Mouse (Mus musculus) CH12.LX (cell line): ENCODE data around the gene Rnf182. TPM values are rescaled to one million over a fixed set of nuclear protein-coding genes. Genes with fewer than 3 reads are reported as not detected.

Source experiments
- DNase-seq: peaks from one replicate; pipeline ENCODE4 v3.0.0-alpha.2; 2013; ENCODE audit errors: extremely low read depth
- H3K27ac ChIP-seq: 2 replicates; pipeline ENCODE4 v1.5.1; 2012; ENCODE audit warnings: low read depth, mild to moderate bottlenecking, control low read depth, moderate library complexity; ENCODE audit not compliant: insufficient read depth
- H3K27me3 ChIP-seq: replicated peaks from 2 replicates; pipeline ENCODE3; 2012; ENCODE audit warnings: inconsistent platforms
- H3K36me3 ChIP-seq, 2 experiments: replicated peaks in 1 of 2; 2 replicates each; pipeline versions ENCODE3 to v1.6.1; 2012; ENCODE audit warnings: inconsistent platforms in 1 of 2, low read length in 1 of 2, mild to moderate bottlenecking in 1 of 2, mixed read lengths in 1 of 2, moderate library complexity in 1 of 2; ENCODE audit not compliant: control insufficient read depth in 1 of 2, insufficient read depth in 1 of 2
- H3K4me1 ChIP-seq, 2 experiments: 2 replicates each; pipeline ENCODE4 v1.6.1; 2012; ENCODE audit warnings: inconsistent platforms in 1 of 2, moderate library complexity in 1 of 2; ENCODE audit not compliant: insufficient read depth in 2 of 2, control insufficient read depth in 1 of 2
- H3K4me2 ChIP-seq: 2 replicates; pipeline ENCODE4 v1.6.1; 2012; ENCODE audit warnings: low read depth, mild to moderate bottlenecking, control low read depth; ENCODE audit not compliant: poor library complexity, insufficient read depth, severe bottlenecking
- H3K4me3 ChIP-seq, 3 experiments: fragments of 150-350 bp in 1 of 3; sonication (generic) in 1 of 3; replicated peaks in 1 of 3; 2 replicates each; pipeline versions ENCODE3 to v1.5.1; 2011 to 2012; ENCODE audit warnings: low read depth in 2 of 3, low read length in 2 of 3, mild to moderate bottlenecking in 2 of 3, moderate library complexity in 2 of 3, control low read depth in 1 of 3, improper control_type of control experiment in 1 of 3, inconsistent platforms in 1 of 3, mixed read lengths in 1 of 3; ENCODE audit not compliant: poor library complexity in 1 of 3
- H3K79me2 ChIP-seq: replicated peaks from 2 replicates; pipeline ENCODE4 v1.6.1; 2012; ENCODE audit warnings: mild to moderate bottlenecking, moderate library complexity; ENCODE audit not compliant: control insufficient read depth, poor library complexity, insufficient read depth, severe bottlenecking; ENCODE audit errors: extremely low read depth
- H3K9ac ChIP-seq: 2 replicates; pipeline ENCODE4 v1.6.1; 2012; ENCODE audit warnings: low read depth, mild to moderate bottlenecking, control low read depth, moderate library complexity; ENCODE audit not compliant: insufficient read depth
- H3K9me3 ChIP-seq: replicated peaks from 2 replicates; pipeline ENCODE3; 2012; ENCODE audit warnings: low read length, inconsistent platforms, mixed read lengths
- CHD1 ChIP-seq: IDR thresholded peaks from 2 replicates; pipeline ENCODE4 v1.6.1; 2012; ENCODE audit warnings: low read depth, low read length, improper control_type of control experiment, inconsistent platforms
- EP300 ChIP-seq: IDR thresholded peaks from 2 replicates; pipeline ENCODE4 v1.6.1; 2011; ENCODE audit warnings: low read length, improper control_type of control experiment
- GABPA ChIP-seq: IDR thresholded peaks from 2 replicates; pipeline ENCODE4 v1.6.1; 2012; ENCODE audit warnings: low read depth, low read length, improper control_type of control experiment, inconsistent platforms; ENCODE audit not compliant: insufficient replicate concordance
- HCFC1 ChIP-seq: IDR thresholded peaks from 2 replicates; pipeline ENCODE4 v1.6.1; 2012; ENCODE audit warnings: low read depth, mild to moderate bottlenecking, inconsistent platforms, low read length, improper control_type of control experiment
- IRF4 ChIP-seq: IDR thresholded peaks from 2 replicates; pipeline ENCODE4 v1.6.1; 2014; ENCODE audit warnings: low read depth, mild to moderate bottlenecking, inconsistent platforms, low read length, improper control_type of control experiment
- JUN ChIP-seq: IDR thresholded peaks from 2 replicates; pipeline ENCODE4 v1.6.1; 2011; ENCODE audit warnings: low read depth, mild to moderate bottlenecking, low read length, improper control_type of control experiment, moderate library complexity; ENCODE audit not compliant: insufficient read depth
- MAX ChIP-seq: IDR thresholded peaks from 2 replicates; pipeline ENCODE4 v1.6.1; 2011; ENCODE audit warnings: low read length, improper control_type of control experiment
- MXI1 ChIP-seq: IDR thresholded peaks from 2 replicates; pipeline ENCODE4 v1.6.1; 2011; ENCODE audit warnings: mild to moderate bottlenecking, low read depth, low read length, improper control_type of control experiment
- MYC ChIP-seq: IDR thresholded peaks from 2 replicates; pipeline ENCODE4 v1.6.1; 2011; ENCODE audit warnings: low read depth, mild to moderate bottlenecking, improper control_type of control experiment, low read length
- NRF1 ChIP-seq: IDR thresholded peaks from 2 replicates; pipeline ENCODE4 v1.6.1; 2014; ENCODE audit warnings: low read depth, mild to moderate bottlenecking, inconsistent platforms, low read length, improper control_type of control experiment, moderate library complexity
- PAX5 ChIP-seq: IDR thresholded peaks from 2 replicates; pipeline ENCODE4 v1.6.1; 2012; ENCODE audit warnings: low read length, inconsistent platforms, mixed read lengths
- RAD21 ChIP-seq: IDR thresholded peaks from 2 replicates; pipeline ENCODE4 v1.6.1; 2011; ENCODE audit warnings: low read depth, mild to moderate bottlenecking, low read length, improper control_type of control experiment, moderate library complexity
- USF1 ChIP-seq: IDR thresholded peaks from 2 replicates; pipeline ENCODE4 v1.6.1; 2014; ENCODE audit warnings: low read depth, mild to moderate bottlenecking, inconsistent platforms, low read length, improper control_type of control experiment
- ZC3H11A ChIP-seq: IDR thresholded peaks from 2 replicates; pipeline ENCODE4 v1.6.1; 2012; ENCODE audit warnings: low read depth, mild to moderate bottlenecking, inconsistent platforms, low read length, improper control_type of control experiment
- ZNF384 ChIP-seq: IDR thresholded peaks from 2 replicates; pipeline ENCODE4 v1.6.1; 2012; ENCODE audit warnings: low read depth, low read length, improper control_type of control experiment, inconsistent platforms
- dilution Hi-C: fragments of 300-500 bp; cut with MboI; formaldehyde crosslinking; loops from 2 replicates; pipeline ENCODE4 v1.14.3; 2020; ENCODE audit warnings: low sequenced_read_pairs; ENCODE audit not compliant: extremely low pct_unique_long_range_greater_than_20kb, extremely low pct_ligation_motif_present
- in situ Hi-C: fragments of 300-500 bp; cut with MboI; formaldehyde crosslinking; loops from 3 replicates; pipeline ENCODE4 v1.14.3; 2019; ENCODE audit warnings: low sequenced_read_pairs, low pct_ligation_motif_present, low pct_unique_long_range_greater_than_20kb, mixed read lengths
- polyA plus RNA-seq: library from polyadenylated mRNA; unstranded; fragments of >175 nt; gene quantifications from 2 replicates; pipeline ENCODE4 v1.2.1, GENCODE M21; 2012; ENCODE audit warnings: low read depth; ENCODE audit not compliant: insufficient read length
- total RNA-seq, 2 experiments: library from RNA; depleted of rRNA; stranded (reverse); fragments of 300-350 nt in 1 of 2; fragments of >200 nt in 1 of 2; gene quantifications; 2 replicates each; pipeline ENCODE4 v1.2.3; 2012 to 2014

Rnf182 gene
- total and polyA plus RNA-seq, 3 experiments, result not detected

GRCm38 (mm10) chr13:43567141-43567891, 48.2 kb upstream of the Rnf182 start:
- Histone ChIP-seq H3K27ac (no peak overlapping the region), H3K9me3 (peaks cover 9% of the 10 kb centered on the region), H3K4me3 (no peak overlapping the region), H3K36me3 (no peaks in the 10 kb centered on the region), H3K9ac (no peak overlapping the region), H3K4me1 (peaks cover 0 to 8% of the 10 kb centered on the region in 2 experiments; a peak in 3 of 4 replicates), H3K27me3 (no peaks in the 10 kb centered on the region), H3K79me2 (no peaks in the 10 kb centered on the region), H3K4me2 (no peak overlapping the region)
- no peak for TF ChIP-seq MYC
- no peak for TF ChIP-seq HCFC1
- no peak for TF ChIP-seq MXI1
- in situ Hi-C loops, result loop anchor here (25.0 kb wide), 1 partner anchor 380 kb away; no protein-coding TSS in a partner anchor
- dilution Hi-C loops, result no loop called here
- DNase-seq, result no peak

GRCm38 (mm10) chr13:43573979-43574378, 41.5 kb upstream of the Rnf182 start:
- in situ Hi-C loops, result loop anchor here (25.0 kb wide), 1 partner anchor 387 kb away; no protein-coding TSS in a partner anchor
- no peaks in the 10 kb centered on the region for H3K27me3 ChIP-seq
- no peak overlapping the region for H3K9ac ChIP-seq
- DNase-seq, result no peak
- no peaks in the 10 kb centered on the region for H3K36me3 ChIP-seq
- no peak overlapping the region for H3K4me2 ChIP-seq
- TF ChIP-seq GABPA, result no peak
- no peak for TF ChIP-seq MAX
- no peak for TF ChIP-seq IRF4
- TF ChIP-seq RAD21, result no peak
- TF ChIP-seq NRF1, result no peak
- TF ChIP-seq, all 38 proteins: peak for 0
- peaks cover 6% of the 10 kb centered on the region for H3K9me3 ChIP-seq
- no peak overlapping the region for H3K4me3 ChIP-seq
- H3K79me2 ChIP-seq, result no peaks in the 10 kb centered on the region
- dilution Hi-C loops, result no loop called here
- H3K4me1 ChIP-seq, result no peaks in the 10 kb centered on the region; a peak in 1 of 4 replicates
- H3K27ac ChIP-seq, result no peak overlapping the region

GRCm38 (mm10) chr13:43575431-43575830, 40.1 kb upstream of the Rnf182 start:
- H3K9me3 ChIP-seq, result peaks cover 6% of the 10 kb centered on the region
- DNase-seq, result no peak
- H3K9ac ChIP-seq, result no peak overlapping the region
- no peak overlapping the region for H3K4me2 ChIP-seq
- in situ Hi-C loops (no loop called here), dilution Hi-C loops (no loop called here)
- H3K4me3 ChIP-seq, result no peak overlapping the region
- no peaks in the 10 kb centered on the region for H3K36me3 ChIP-seq
- no peaks in the 10 kb centered on the region for H3K27me3 ChIP-seq
- no peaks in the 10 kb centered on the region for H3K79me2 ChIP-seq
- no peak overlapping the region for H3K27ac ChIP-seq
- no peaks in the 10 kb centered on the region; a peak in 1 of 4 replicates for H3K4me1 ChIP-seq
- TF ChIP-seq PAX5 (no peak), JUN (no peak), ZNF384 (no peak), EP300 (no peak), CHD1 (no peak), ZC3H11A (no peak), RAD21 (no peak), USF1 (no peak)
